Mouse (Mus musculus) spleen, postnatal 4 days (tissue): Measurements from ENCODE around the gene Galc.
A peak's percentile ranks its signal among the peaks of the same experiment; 100 is the strongest.

Experiments
- DNase-seq, 2 experiments: peaks; one replicate each; pipeline ENCODE4 v3.0.0; 2022; ENCODE audit warnings: low spot score in 2 of 2

The Galc gene

GRCm38 (mm10) chr12:98258845-98259517 lies at the start of gene Galc:
Gene Galc (minus strand): TSS chr12:98259459.
- peak; percentile 80 to 89 for DNase-seq

GRCm38 (mm10) chr12:98307179-98307915 lies 48.1 kb upstream of the Galc start:
- no peak for DNase-seq

GRCm38 (mm10) chr12:98303013-98303412 lies 43.8 kb upstream of the Galc start:
- DNase-seq: no peak

GRCm38 (mm10) chr12:98301980-98302379 lies 42.7 kb upstream of the Galc start:
- DNase-seq: no peak

GRCm38 (mm10) chr12:98294241-98294640 lies 35.0 kb upstream of the Galc start:
- no peak for DNase-seq

GRCm38 (mm10) chr12:98292278-98292677 lies 33.0 kb upstream of the Galc start:
- no peak for DNase-seq

GRCm38 (mm10) chr12:98290475-98290874 lies 31.2 kb upstream of the Galc start:
- DNase-seq: no peak

GRCm38 (mm10) chr12:98284477-98284876 lies 25.2 kb upstream of the Galc start:
- DNase-seq: no peak

- no peak for DNase-seq
Measured at GRCm38 (mm10) chr12:98283487-98283860, 24.2 kb upstream of the Galc start.

- no peak for DNase-seq
Measured at GRCm38 (mm10) chr12:98282776-98283486, 23.7 kb upstream of the Galc start.

GRCm38 (mm10) chr12:98280996-98281395 lies 21.7 kb upstream of the Galc start:
- DNase-seq: no peak

GRCm38 (mm10) chr12:98280530-98280929 lies 21.3 kb upstream of the Galc start:
- DNase-seq: peak; percentile 34 to 73

GRCm38 (mm10) chr12:98272433-98272832 lies 13.2 kb upstream of the Galc start:
- no peak for DNase-seq

GRCm38 (mm10) chr12:98270810-98271566 lies 11.7 kb upstream of the Galc start:
- no peak for DNase-seq

GRCm38 (mm10) chr12:98269791-98270745 lies 10.8 kb upstream of the Galc start:
- no peak for DNase-seq

GRCm38 (mm10) chr12:98268441-98269369 lies 9.4 kb upstream of the Galc start, which contains the start of gene Gpr65:
Gene Gpr65 (plus strand): TSS chr12:98268635.
- no peak for DNase-seq

GRCm38 (mm10) chr12:98265697-98266096 lies 6.4 kb upstream of the Galc start:
- no peak for DNase-seq

GRCm38 (mm10) chr12:98259518-98259852 lies 226 bp upstream of the Galc start:
- no peak for DNase-seq

GRCm38 (mm10) chr12:98258371-98258844 lies 851 bp downstream of the Galc start:
- no peak for DNase-seq
